Mouse (Mus musculus) intestine, postnatal 0 days (tissue): ENCODE measurements around the gene Nfya. TPM values are rescaled to one million over a fixed set of nuclear protein-coding genes. Genes with fewer than 3 reads are reported as not detected.

Experiments
- ATAC-seq: fragments of 200-750 bp; cut with Nextera tagmentation; 2 replicates; pipeline ENCODE4 v1.8.0; 2017; ENCODE audit warnings: mild to moderate bottlenecking, moderate TSS enrichment, moderate library complexity
- H3K27ac ChIP-seq: fragments of 300-500 bp; sonication (generic); 2 replicates; pipeline ENCODE4 v1.5.1; 2014; ENCODE audit warnings: mild to moderate bottlenecking, low read depth, low read length, moderate library complexity
- H3K27me3 ChIP-seq: fragments of 300-500 bp; sonication (generic); replicated peaks from 2 replicates; pipeline ENCODE4 v1.6.1; 2014; ENCODE audit warnings: low read length, mixed read lengths; ENCODE audit not compliant: control insufficient read depth, insufficient read depth
- H3K36me3 ChIP-seq: fragments of 300-500 bp; sonication (generic); 2 replicates; pipeline ENCODE4 v1.6.1; 2014; ENCODE audit warnings: mild to moderate bottlenecking, moderate library complexity; ENCODE audit not compliant: control insufficient read depth, insufficient read depth
- H3K4me1 ChIP-seq: fragments of 300-500 bp; sonication (generic); replicated peaks from 2 replicates; pipeline ENCODE4 v1.6.1; 2014; ENCODE audit warnings: antibody characterized with exemption, low read length, mixed read lengths; ENCODE audit not compliant: control insufficient read depth, insufficient read depth
- H3K4me2 ChIP-seq: fragments of 300-500 bp; sonication (generic); replicated peaks from 2 replicates; pipeline ENCODE4 v1.6.1; 2014; ENCODE audit warnings: low read depth, mild to moderate bottlenecking, moderate library complexity
- H3K4me3 ChIP-seq: fragments of 300-500 bp; sonication (generic); 2 replicates; pipeline ENCODE4 v1.5.1; 2014; ENCODE audit warnings: low read depth, low read length
- H3K9ac ChIP-seq: fragments of 300-500 bp; sonication (generic); 2 replicates; pipeline ENCODE4 v1.6.1; 2014; ENCODE audit warnings: mild to moderate bottlenecking, low read depth, low read length
- H3K9me3 ChIP-seq: fragments of 300-500 bp; sonication (generic); 2 replicates; pipeline ENCODE4 v1.6.1; 2016; ENCODE audit warnings: mixed run types; ENCODE audit not compliant: control insufficient read depth
- CTCF ChIP-seq: sonication (generic); IDR thresholded peaks from 2 replicates; pipeline ENCODE4 v1.5.1; 2016; ENCODE audit warnings: low read depth, mild to moderate bottlenecking, control low read depth, antibody characterized with exemption, moderate library complexity
- WGBS: fragments of 180-500 bp; shearing (Covaris S2); extraction: QIAGEN DNeasy Blood & Tissue Kit; methylation state at CpG from one replicate; pipeline ENCODE4 v1.1.7; 2014; 5-methylcytosine and 5-hydroxymethylcytosine counted together
- polyA plus RNA-seq: library from polyadenylated mRNA; unstranded; fragments of >200 nt; fragmentation: Nextera tagmentation; extraction: Ambion mirVana; gene quantifications from 2 replicates; pipeline ENCODE4 v1.2.1, GENCODE M21; 2015

Nfya gene
- polyA plus RNA-seq, 1 experiment from 2014 or later: 3.8 TPM

- Histone ChIP-seq H3K4me3 (no peak overlapping the region), H3K4me2 (no peak overlapping the region), H3K9ac (no peak overlapping the region), H3K9me3 (no peaks in the 10 kb centered on the region), H3K27me3 (no peaks in the 10 kb centered on the region), H3K4me1 (no peaks in the 10 kb centered on the region), H3K36me3 (no peaks in the 10 kb centered on the region), H3K27ac (no peak overlapping the region)
- WGBS: 69% methylated on average over 4 of the region's 4 CpGs
- no peak for TF ChIP-seq CTCF
- ATAC-seq: no peak
Observed at GRCm38 (mm10) chr17:48346834-48347233, 62.9 kb downstream of the Nfya start.

- no peak within 1 kb of the TSS for H3K27ac ChIP-seq
- H3K36me3 ChIP-seq: no peaks in the 10 kb centered on the region
- no peak within 1 kb of the TSS for H3K4me2 ChIP-seq
- no peak within 1 kb of the TSS for H3K9ac ChIP-seq
- WGBS: 42% methylated on average over 5 of the region's 5 CpGs
- TF ChIP-seq CTCF: no peak
- no peaks in the 10 kb centered on the region for H3K27me3 ChIP-seq
- H3K9me3 ChIP-seq: no peaks in the 10 kb centered on the region
- H3K4me3 ChIP-seq: no peak within 1 kb of the TSS
- 0 out of 2 replicates have a peak, but pooled peaks have one; percentile 48 for ATAC-seq
- no peaks in the 10 kb centered on the region for H3K4me1 ChIP-seq
Observed at GRCm38 (mm10) chr17:48346231-48346630, 63.5 kb downstream of the Nfya start, which contains the start of gene Trem2. Gene Trem2 (plus strand): TSS chr17:48346401.

- Histone ChIP-seq H3K4me2 (no peak overlapping the region), H3K4me3 (no peak overlapping the region), H3K27me3 (no peaks in the 10 kb centered on the region), H3K4me1 (no peaks in the 10 kb centered on the region), H3K9me3 (no peaks in the 10 kb centered on the region), H3K27ac (no peak overlapping the region), H3K36me3 (no peaks in the 10 kb centered on the region), H3K9ac (no peak overlapping the region)
- TF ChIP-seq CTCF: no peak
- ATAC-seq: peak; percentile 15; the same call in 1 of the 2 replicates
- WGBS: 48% methylated on average over 4 of the region's 4 CpGs
Observed at GRCm38 (mm10) chr17:48345824-48346223, 63.9 kb downstream of the Nfya start.

GRCm38 (mm10) chr17:48343065-48343464 is 66.6 kb downstream of the Nfya start:
- no peaks in the 10 kb centered on the region for H3K36me3 ChIP-seq
- WGBS: 84% methylated on average over 2 of the region's 2 CpGs
- no peaks in the 10 kb centered on the region for H3K27me3 ChIP-seq
- no peak overlapping the region for H3K27ac ChIP-seq
- H3K9ac ChIP-seq: no peak overlapping the region
- TF ChIP-seq CTCF: no peak
- no peaks in the 10 kb centered on the region for H3K9me3 ChIP-seq
- no peak overlapping the region for H3K4me3 ChIP-seq
- no peak overlapping the region for H3K4me2 ChIP-seq
- ATAC-seq: no peak
- no peaks in the 10 kb centered on the region for H3K4me1 ChIP-seq

- 43% methylated on average over 3 of the region's 3 CpGs for WGBS
- Histone ChIP-seq H3K4me2 (no peak overlapping the region), H3K27me3 (no peaks in the 10 kb centered on the region), H3K36me3 (no peaks in the 10 kb centered on the region), H3K27ac (no peak overlapping the region), H3K9me3 (no peaks in the 10 kb centered on the region), H3K9ac (no peak overlapping the region), H3K4me1 (no peaks in the 10 kb centered on the region), H3K4me3 (no peak overlapping the region)
- TF ChIP-seq CTCF: no peak
- no peak for ATAC-seq
Observed at GRCm38 (mm10) chr17:48341947-48342346, 67.8 kb downstream of the Nfya start.

GRCm38 (mm10) chr17:48340267-48340666 is 69.4 kb downstream of the Nfya start:
- no peaks in the 10 kb centered on the region for H3K9me3 ChIP-seq

More at GRCm38 (mm10) chr17:48340267-48340666, 69.4 kb downstream of the Nfya start:
- no peak for ATAC-seq
- no peak overlapping the region for H3K27ac ChIP-seq
- H3K4me1 ChIP-seq: no peaks in the 10 kb centered on the region
- H3K27me3 ChIP-seq: no peaks in the 10 kb centered on the region
- no peak for TF ChIP-seq CTCF
- no peak overlapping the region for H3K4me2 ChIP-seq
- H3K9ac ChIP-seq: no peak overlapping the region
- WGBS: 84% methylated on average over 1 of the region's 1 CpGs
- H3K4me3 ChIP-seq: no peak overlapping the region
- no peaks in the 10 kb centered on the region for H3K36me3 ChIP-seq

Other genes with a start within 250 kb of the Nfya start
- gene A530064D06Rik, start 242.6 kb downstream of the Nfya start, polyA plus RNA-seq: not detected in 2 replicates
- 0.21 and 0.23 TPM in 2 replicates for gene Trem1, start 177.1 kb downstream of the Nfya start, polyA plus RNA-seq
- gene Trem3, start 162.1 kb downstream of the Nfya start, polyA plus RNA-seq: not detected in 2 replicates
- 1.4 and 2.2 TPM in 2 replicates for gene Treml4, start 145.6 kb downstream of the Nfya start, polyA plus RNA-seq
- 0.24 TPM in 1 of 2 replicates, not detected in the other for gene Treml2, start 110.4 kb downstream of the Nfya start, polyA plus RNA-seq
- gene B430306N03Rik, start 93.8 kb downstream of the Nfya start, polyA plus RNA-seq: 0.05 and 0.22 TPM in 2 replicates
- gene Trem2, start 63.5 kb downstream of the Nfya start, polyA plus RNA-seq: 3.2 and 3.4 TPM in 2 replicates
- 0.12 and 0.23 TPM in 2 replicates for gene Treml1, start 50.0 kb downstream of the Nfya start, polyA plus RNA-seq
- 52.1 and 53.9 TPM in 2 replicates for gene Oard1, start 108 bp upstream of the Nfya start, polyA plus RNA-seq
- 2.6 TPM in 2 replicates for gene Apobec2, start 23.0 kb upstream of the Nfya start, polyA plus RNA-seq
- gene Tspo2, start 41.6 kb upstream of the Nfya start, polyA plus RNA-seq: 0.48 and 1.3 TPM in 2 replicates
- gene Unc5cl, start 45.0 kb upstream of the Nfya start, polyA plus RNA-seq: 26.7 and 28.4 TPM in 2 replicates